Mouse (Mus musculus) liver, postnatal 0 days (tissue): ENCODE measurements around the gene Sox12.

Experiments used
- CTCF ChIP-seq: sonication (generic); IDR thresholded peaks from 2 replicates; pipeline ENCODE4 v1.5.1; 2016; ENCODE audit warnings: antibody characterized with exemption, low read depth
- EP300 ChIP-seq: IDR thresholded peaks from 2 replicates; pipeline ENCODE4 v1.6.1; 2016; ENCODE audit warnings: antibody characterized with exemption, low read depth, mild to moderate bottlenecking

- TF ChIP-seq CTCF (no peak), EP300 (peak; percentile 80)
These were observed 50.9 kb downstream of the Sox12 start for GRCm38 (mm10) chr2:152346776-152347465.
